Mouse (Mus musculus): Measurements from ENCODE around the gene Rab8b. TPM values are rescaled to one million over a fixed set of nuclear protein-coding genes. Genes with fewer than 3 reads are reported as not detected.

The Rab8b gene
- polyA plus RNA-seq, 1 experiment: 2.3 TPM

DNA sequence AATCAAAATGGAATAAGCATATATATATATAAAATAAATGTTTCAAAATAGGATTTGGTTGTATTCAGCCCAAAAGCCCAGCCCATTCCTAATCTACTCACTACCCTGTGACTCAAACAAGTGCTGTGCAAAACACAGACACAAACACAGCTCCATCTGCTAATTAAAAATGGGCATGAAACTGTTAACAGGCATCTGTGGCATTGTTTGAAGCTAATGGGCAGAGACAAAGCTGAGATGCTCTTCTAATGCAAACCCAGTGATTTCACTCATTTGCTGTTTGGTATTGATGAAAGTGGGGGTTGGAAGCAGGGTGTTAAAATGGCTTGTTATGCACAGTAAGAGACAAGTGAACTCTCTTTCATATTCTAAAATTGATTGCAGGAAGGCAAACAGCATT is 7.2 kb downstream of the Rab8b start:
- no peaks in the 10 kb centered on the region for H3K36me3 ChIP-seq (ENCODE audit: control insufficient read depth, insufficient read depth)
- H3K79me2 ChIP-seq (ENCODE audit: control insufficient read depth, insufficient read depth): peaks cover 21% of the 10 kb centered on the region
- H3ac ChIP-seq (ENCODE audit: control insufficient read depth, insufficient read length): no peak overlapping the region
- H3K27me3 ChIP-seq (ENCODE audit: control insufficient read depth, insufficient read depth, insufficient read length): no peaks in the 10 kb centered on the region
- H3K4me3 ChIP-seq: no peak overlapping the region
- H3K4me2 ChIP-seq (ENCODE audit: low read depth): no peak overlapping the region
- TF ChIP-seq CEBPB (IDR thresholded peaks at IDR 0.05; ENCODE audit: insufficient read depth, poor library complexity, severe bottlenecking) (no peak), POLR2A (IDR thresholded peaks at IDR 0.05; ENCODE audit: insufficient read length, low read depth) (no peak), SRF (IDR thresholded peaks at IDR 0.05; ENCODE audit: control insufficient read depth, insufficient read length, low read depth) (no peak), REST (IDR thresholded peaks at IDR 0.05; ENCODE audit: insufficient read depth, insufficient read length) (no peak), USF1 (IDR thresholded peaks at IDR 0.05; ENCODE audit: low read depth) (no peak), E2F4 (IDR thresholded peaks at IDR 0.05; ENCODE audit: insufficient read depth) (no peak), TCF3 (IDR thresholded peaks at IDR 0.05; ENCODE audit: insufficient read length, low read depth) (no peak), TCF12 (IDR thresholded peaks at IDR 0.05; ENCODE audit: insufficient read depth, poor library complexity, severe bottlenecking) (no peak), POLR2AphosphoS2 (IDR thresholded peaks at IDR 0.05; ENCODE audit: insufficient read length, low read depth) (no peak), MAX (IDR thresholded peaks at IDR 0.05; ENCODE audit: low read depth) (no peak), MYOD1 (IDR thresholded peaks at IDR 0.05; ENCODE audit: control insufficient read depth in 1 of 3, insufficient read length in 2 of 3, low read depth in 2 of 3) (no peak), MYOG (IDR thresholded peaks at IDR 0.05; ENCODE audit: control insufficient read depth in 1 of 3, insufficient read depth in 1 of 3, insufficient read length in 2 of 3, low read depth in 2 of 3) (no peak)

DNA sequence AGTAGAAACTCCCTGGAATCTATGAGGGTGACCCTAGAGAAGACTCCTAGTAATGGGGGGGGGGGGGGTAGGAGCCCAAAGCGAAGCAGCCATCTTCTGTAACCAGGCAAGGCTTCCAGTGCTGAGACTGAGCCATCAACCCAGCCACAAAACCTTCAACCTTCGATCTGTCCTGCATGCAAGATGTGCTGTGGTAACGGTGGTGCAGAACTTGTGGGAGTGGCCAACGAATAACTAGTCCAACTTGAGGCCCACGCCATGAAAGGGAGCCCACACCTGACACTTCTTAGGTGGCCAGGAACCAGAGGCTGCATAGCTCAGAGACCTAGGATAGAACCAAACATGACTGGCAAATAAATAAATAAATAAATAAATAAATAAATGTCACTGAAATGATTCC is 8.8 kb downstream of the Rab8b start:
- H3K36me3 ChIP-seq (ENCODE audit: control insufficient read depth, insufficient read depth): no peaks in the 10 kb centered on the region
- peaks cover 21% of the 10 kb centered on the region for H3K79me2 ChIP-seq (ENCODE audit: control insufficient read depth, insufficient read depth)
- no peak for TF ChIP-seq SRF (IDR thresholded peaks at IDR 0.05; ENCODE audit: control insufficient read depth, insufficient read length, low read depth)
- TF ChIP-seq MAX (IDR thresholded peaks at IDR 0.05; ENCODE audit: low read depth): no peak
- TF ChIP-seq MYOD1 (IDR thresholded peaks at IDR 0.05; ENCODE audit: control insufficient read depth in 1 of 3, insufficient read length in 2 of 3, low read depth in 2 of 3): no peak
- TF ChIP-seq USF1 (IDR thresholded peaks at IDR 0.05; ENCODE audit: low read depth): no peak
- no peak for TF ChIP-seq MYOG (IDR thresholded peaks at IDR 0.05; ENCODE audit: control insufficient read depth in 1 of 3, insufficient read depth in 1 of 3, insufficient read length in 2 of 3, low read depth in 2 of 3)
- TF ChIP-seq POLR2A (IDR thresholded peaks at IDR 0.05; ENCODE audit: insufficient read length, low read depth): no peak
- TF ChIP-seq TCF3 (IDR thresholded peaks at IDR 0.05; ENCODE audit: insufficient read length, low read depth): no peak
- no peak for TF ChIP-seq E2F4 (IDR thresholded peaks at IDR 0.05; ENCODE audit: insufficient read depth)
- TF ChIP-seq REST (IDR thresholded peaks at IDR 0.05; ENCODE audit: insufficient read depth, insufficient read length): no peak
- TF ChIP-seq POLR2AphosphoS2 (IDR thresholded peaks at IDR 0.05; ENCODE audit: insufficient read length, low read depth): no peak
- no peak for TF ChIP-seq CEBPB (IDR thresholded peaks at IDR 0.05; ENCODE audit: insufficient read depth, poor library complexity, severe bottlenecking)
- TF ChIP-seq TCF12 (IDR thresholded peaks at IDR 0.05; ENCODE audit: insufficient read depth, poor library complexity, severe bottlenecking): no peak
- no peak overlapping the region for H3K4me2 ChIP-seq (ENCODE audit: low read depth)
- no peak overlapping the region for H3K4me3 ChIP-seq
- H3K27me3 ChIP-seq (ENCODE audit: control insufficient read depth, insufficient read depth, insufficient read length): no peaks in the 10 kb centered on the region
- no peak overlapping the region for H3ac ChIP-seq (ENCODE audit: control insufficient read depth, insufficient read length)

DNA sequence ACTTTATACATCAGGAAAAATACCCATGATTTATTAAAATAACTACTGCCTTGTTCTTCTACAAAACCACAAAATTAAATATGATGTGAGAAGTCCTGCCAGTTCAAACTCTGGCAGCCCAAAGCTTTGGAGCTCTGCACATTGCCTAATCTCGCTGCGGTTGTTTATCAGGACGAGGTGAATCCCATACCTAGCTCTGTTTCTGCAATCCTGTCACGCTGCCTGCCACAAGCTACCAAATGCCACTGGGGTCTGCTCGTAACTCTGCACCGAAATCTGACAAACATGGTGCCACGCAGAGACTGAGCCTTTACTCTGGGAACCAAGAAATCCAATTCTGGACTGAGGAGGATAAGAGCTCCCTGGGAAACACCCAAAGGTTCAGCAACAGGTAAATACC is 9.6 kb downstream of the Rab8b start:
- peaks cover 17% of the 10 kb centered on the region for H3K79me2 ChIP-seq (ENCODE audit: control insufficient read depth, insufficient read depth)
- no peak for TF ChIP-seq MAX (IDR thresholded peaks at IDR 0.05; ENCODE audit: low read depth)
- no peak for TF ChIP-seq SRF (IDR thresholded peaks at IDR 0.05; ENCODE audit: control insufficient read depth, insufficient read length, low read depth)
- no peak overlapping the region for H3ac ChIP-seq (ENCODE audit: control insufficient read depth, insufficient read length)
- no peaks in the 10 kb centered on the region for H3K27me3 ChIP-seq (ENCODE audit: control insufficient read depth, insufficient read depth, insufficient read length)
- H3K36me3 ChIP-seq (ENCODE audit: control insufficient read depth, insufficient read depth): no peaks in the 10 kb centered on the region
- H3K4me2 ChIP-seq (ENCODE audit: low read depth): no peak overlapping the region
- no peak overlapping the region for H3K4me3 ChIP-seq

DNA sequence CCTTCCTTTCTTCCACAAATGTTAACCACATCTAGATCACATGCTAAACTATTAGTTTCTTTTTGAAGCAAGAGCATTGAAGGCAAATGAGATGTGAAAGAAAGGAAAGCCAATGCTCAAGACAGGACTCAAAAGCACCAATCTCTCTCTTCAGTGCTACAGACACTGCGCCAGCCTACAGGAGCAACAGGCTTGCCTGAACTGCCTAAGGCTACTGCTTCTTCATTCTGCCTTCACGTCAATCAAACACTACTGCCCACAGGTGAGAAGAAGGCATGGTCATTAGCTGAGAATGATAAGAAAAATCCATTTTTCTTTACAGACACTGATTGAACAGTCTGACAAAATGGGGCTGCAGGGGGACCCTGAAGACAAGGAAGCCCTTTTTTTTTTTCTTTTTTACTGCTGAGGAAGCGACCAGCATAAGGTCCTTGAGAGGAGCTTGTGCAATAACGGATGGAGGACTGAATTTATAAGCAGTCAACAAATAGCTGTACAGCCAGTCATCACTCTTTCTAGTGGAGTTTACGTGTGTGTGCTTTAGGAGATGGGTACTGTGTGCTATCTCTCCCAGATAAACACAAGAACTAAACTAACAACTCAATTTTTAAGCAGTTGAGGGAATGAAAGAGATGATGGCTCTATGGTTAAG is 11.6 kb downstream of the Rab8b start:
- TF ChIP-seq TCF3 (IDR thresholded peaks at IDR 0.05; ENCODE audit: insufficient read length, low read depth) (no peak), SRF (IDR thresholded peaks at IDR 0.05; ENCODE audit: control insufficient read depth, insufficient read length, low read depth) (no peak), POLR2AphosphoS2 (IDR thresholded peaks at IDR 0.05; ENCODE audit: insufficient read length, low read depth) (no peak), POLR2A (IDR thresholded peaks at IDR 0.05; ENCODE audit: insufficient read length, low read depth) (no peak), TCF12 (IDR thresholded peaks at IDR 0.05; ENCODE audit: insufficient read depth, poor library complexity, severe bottlenecking) (no peak), MYOG (IDR thresholded peaks at IDR 0.05; ENCODE audit: control insufficient read depth in 1 of 3, insufficient read depth in 1 of 3, insufficient read length in 2 of 3, low read depth in 2 of 3) (no peak), REST (IDR thresholded peaks at IDR 0.05; ENCODE audit: insufficient read depth, insufficient read length) (no peak), USF1 (IDR thresholded peaks at IDR 0.05; ENCODE audit: low read depth) (no peak), CEBPB (IDR thresholded peaks at IDR 0.05; ENCODE audit: insufficient read depth, poor library complexity, severe bottlenecking) (no peak)
- no peak overlapping the region for H3ac ChIP-seq (ENCODE audit: control insufficient read depth, insufficient read length)
- H3K36me3 ChIP-seq (ENCODE audit: control insufficient read depth, insufficient read depth): no peaks in the 10 kb centered on the region
- H3K4me2 ChIP-seq (ENCODE audit: low read depth): no peak overlapping the region
- no peaks in the 10 kb centered on the region for H3K27me3 ChIP-seq (ENCODE audit: control insufficient read depth, insufficient read depth, insufficient read length)
- H3K4me3 ChIP-seq: no peak overlapping the region
- H3K79me2 ChIP-seq (ENCODE audit: control insufficient read depth, insufficient read depth): peaks cover 5% of the 10 kb centered on the region

DNA sequence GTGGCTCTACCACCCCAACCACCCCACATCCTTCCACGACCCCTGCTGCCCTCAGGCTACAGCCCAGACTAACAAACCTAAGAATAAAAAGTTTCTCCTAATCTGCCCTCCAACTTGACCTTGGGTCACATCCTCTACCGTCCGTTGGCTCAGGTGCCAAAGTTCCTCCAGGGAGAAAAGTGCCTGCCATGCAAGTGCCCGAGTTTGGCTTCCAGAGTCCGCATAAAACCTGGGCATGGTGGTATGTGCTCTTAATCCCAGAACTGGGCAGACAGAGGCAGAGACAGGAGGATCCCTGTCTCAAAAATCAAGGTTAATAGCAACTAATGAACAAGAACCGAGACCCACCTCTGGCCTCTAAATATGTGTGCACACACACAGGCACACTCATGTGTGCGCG is 12.4 kb downstream of the Rab8b start:
- H3K79me2 ChIP-seq (ENCODE audit: control insufficient read depth, insufficient read depth): peaks cover 5% of the 10 kb centered on the region
- TF ChIP-seq REST (IDR thresholded peaks at IDR 0.05; ENCODE audit: insufficient read depth, insufficient read length): no peak
- TF ChIP-seq CEBPB (IDR thresholded peaks at IDR 0.05; ENCODE audit: insufficient read depth, poor library complexity, severe bottlenecking): no peak
- no peak for TF ChIP-seq POLR2A (IDR thresholded peaks at IDR 0.05; ENCODE audit: insufficient read length, low read depth)
- no peak for TF ChIP-seq POLR2AphosphoS2 (IDR thresholded peaks at IDR 0.05; ENCODE audit: insufficient read length, low read depth)
- no peak for TF ChIP-seq MYOD1 (IDR thresholded peaks at IDR 0.05; ENCODE audit: control insufficient read depth in 1 of 3, insufficient read length in 2 of 3, low read depth in 2 of 3)
- TF ChIP-seq MAX (IDR thresholded peaks at IDR 0.05; ENCODE audit: low read depth): no peak
- no peak for TF ChIP-seq MYOG (IDR thresholded peaks at IDR 0.05; ENCODE audit: control insufficient read depth in 1 of 3, insufficient read depth in 1 of 3, insufficient read length in 2 of 3, low read depth in 2 of 3)
- no peak for TF ChIP-seq SRF (IDR thresholded peaks at IDR 0.05; ENCODE audit: control insufficient read depth, insufficient read length, low read depth)
- TF ChIP-seq USF1 (IDR thresholded peaks at IDR 0.05; ENCODE audit: low read depth): no peak
- no peak for TF ChIP-seq TCF3 (IDR thresholded peaks at IDR 0.05; ENCODE audit: insufficient read length, low read depth)
- no peak for TF ChIP-seq E2F4 (IDR thresholded peaks at IDR 0.05; ENCODE audit: insufficient read depth)
- TF ChIP-seq TCF12 (IDR thresholded peaks at IDR 0.05; ENCODE audit: insufficient read depth, poor library complexity, severe bottlenecking): no peak
- no peaks in the 10 kb centered on the region for H3K36me3 ChIP-seq (ENCODE audit: control insufficient read depth, insufficient read depth)
- H3K27me3 ChIP-seq (ENCODE audit: control insufficient read depth, insufficient read depth, insufficient read length): no peaks in the 10 kb centered on the region
- H3K4me2 ChIP-seq (ENCODE audit: low read depth): no peak overlapping the region
- H3ac ChIP-seq (ENCODE audit: control insufficient read depth, insufficient read length): no peak overlapping the region
- no peak overlapping the region for H3K4me3 ChIP-seq
